Mouse (Mus musculus): ENCODE results near the gene Arhgef1.

GRCm38 (mm10) chr7:24973902-24974301, 71.2 kb downstream of the Arhgef1 start:
- TF ChIP-seq CTCF (conservative IDR thresholded peaks at IDR 0.05 in 1 of 2, IDR thresholded peaks at IDR 0.05 in 1 of 2; ENCODE audit: low read depth in 2 of 2, low read length in 2 of 2), result no peak
- no peak for TF ChIP-seq POLR2AphosphoS2 (IDR thresholded peaks at IDR 0.05; ENCODE audit: low read depth, low read length)
- no peak for TF ChIP-seq ZNF384 (IDR thresholded peaks at IDR 0.05; ENCODE audit: low read depth, low read length)
- no peak for TF ChIP-seq EP300 (IDR thresholded peaks at IDR 0.05; ENCODE audit: low read length)
- TF ChIP-seq MAX (IDR thresholded peaks at IDR 0.05; ENCODE audit: low read length), result no peak
- TF ChIP-seq TCF12 (IDR thresholded peaks at IDR 0.05; ENCODE audit: low read depth, low read length), result no peak
- TF ChIP-seq JUND (conservative IDR thresholded peaks at IDR 0.05; ENCODE audit: low read depth, low read length), result no peak
- no peak for TF ChIP-seq HCFC1 (IDR thresholded peaks at IDR 0.05; ENCODE audit: low read depth, low read length)

Measured in CH12.LX (cell line).